Mouse (Mus musculus): Measurements from ENCODE around the gene Tomt.
A peak's percentile ranks its signal among the peaks of the same experiment; 100 is the strongest.
"Not testable (repeated sequence)": the region's sequence is repeated elsewhere in the genome, so short reads cannot be mapped to it uniquely, and the experiment has no call there.

The Tomt gene

GRCm38 (mm10) chr7:101906287-101906681, at the start of gene Tomt:
Gene Tomt (minus strand): TSS chr7:101906359.
- no peak for DNase-seq (ENCODE audit: low read depth, low spot score)

- no peak for DNase-seq (ENCODE audit: low read depth, low spot score)
These were observed 49.7 kb upstream of the Tomt start for GRCm38 (mm10) chr7:101955862-101956261.

GRCm38 (mm10) chr7:101955276-101955675, 49.1 kb upstream of the Tomt start:
- DNase-seq (ENCODE audit: low read depth, low spot score): no peak

GRCm38 (mm10) chr7:101954163-101954562, 48.0 kb upstream of the Tomt start:
- no peak for DNase-seq (ENCODE audit: low read depth, low spot score)

GRCm38 (mm10) chr7:101952098-101952497, 45.9 kb upstream of the Tomt start:
- DNase-seq (ENCODE audit: low read depth, low spot score): no peak

- DNase-seq (ENCODE audit: low read depth, low spot score): no peak
These were observed 45.5 kb upstream of the Tomt start for GRCm38 (mm10) chr7:101951648-101952047.

- not testable (repeated sequence) for DNase-seq (ENCODE audit: low read depth, low spot score)
These were observed 42.8 kb upstream of the Tomt start for GRCm38 (mm10) chr7:101949008-101949407.

GRCm38 (mm10) chr7:101939758-101940157, 33.6 kb upstream of the Tomt start:
- DNase-seq (ENCODE audit: low read depth, low spot score): no peak

GRCm38 (mm10) chr7:101938348-101938747, 32.2 kb upstream of the Tomt start:
- DNase-seq (ENCODE audit: low read depth, low spot score): no peak

- no peak for DNase-seq (ENCODE audit: low read depth, low spot score)
These were observed 31.4 kb upstream of the Tomt start for GRCm38 (mm10) chr7:101937569-101937968.

GRCm38 (mm10) chr7:101936996-101937395, 30.8 kb upstream of the Tomt start:
- DNase-seq (ENCODE audit: low read depth, low spot score): no peak

GRCm38 (mm10) chr7:101935957-101936356, 29.8 kb upstream of the Tomt start:
- no peak for DNase-seq (ENCODE audit: low read depth, low spot score)

- DNase-seq (ENCODE audit: low read depth, low spot score): peak; percentile 99
These were observed 27.6 kb upstream of the Tomt start, which contains the start of the genes Lrrc51 and Numa1 for GRCm38 (mm10) chr7:101933751-101934240. Gene Lrrc51 (minus strand): TSS chr7:101933895. Gene Numa1 (plus strand): TSS chr7:101934111.

GRCm38 (mm10) chr7:101933300-101933699, 27.1 kb upstream of the Tomt start:
- DNase-seq (ENCODE audit: low read depth, low spot score): peak; percentile 51

- no peak for DNase-seq (ENCODE audit: low read depth, low spot score)
These were observed 26.4 kb upstream of the Tomt start for GRCm38 (mm10) chr7:101932551-101932950.

GRCm38 (mm10) chr7:101928093-101928492, 21.9 kb upstream of the Tomt start:
- DNase-seq (ENCODE audit: low read depth, low spot score): no peak

GRCm38 (mm10) chr7:101925892-101926291, 19.7 kb upstream of the Tomt start:
- DNase-seq (ENCODE audit: low read depth, low spot score): peak; percentile 36

- peak; percentile 78 for DNase-seq (ENCODE audit: low read depth, low spot score)
These were observed 11.9 kb upstream of the Tomt start for GRCm38 (mm10) chr7:101918071-101918470.

GRCm38 (mm10) chr7:101911982-101912381, 5.8 kb upstream of the Tomt start:
- DNase-seq (ENCODE audit: low read depth, low spot score): peak; percentile 74

- no peak for DNase-seq (ENCODE audit: low read depth, low spot score)
These were observed 4.0 kb upstream of the Tomt start for GRCm38 (mm10) chr7:101910138-101910537.

GRCm38 (mm10) chr7:101908367-101908766, 2.2 kb upstream of the Tomt start:
- no peak for DNase-seq (ENCODE audit: low read depth, low spot score)

- no peak for DNase-seq (ENCODE audit: low read depth, low spot score)
These were observed 537 bp upstream of the Tomt start for GRCm38 (mm10) chr7:101906696-101907095.

- DNase-seq (ENCODE audit: low read depth, low spot score): peak; percentile 100
These were observed 435 bp downstream of the Tomt start, which contains the start of gene Lamtor1 for GRCm38 (mm10) chr7:101905561-101906286. Gene Lamtor1 (plus strand): TSS chr7:101905904.
